Mouse (Mus musculus): ENCODE results near the gene H2al2c. TPM values are rescaled to one million over a fixed set of nuclear protein-coding genes. Genes with fewer than 3 reads are reported as not detected.
"Not testable (repeated sequence)": the region's sequence is repeated elsewhere in the genome, so short reads cannot be mapped to it uniquely, and the experiment has no call there.

Gene H2al2c
- not detected for total RNA-seq (2021)
- long read RNA-seq: 0 reads

DNA sequence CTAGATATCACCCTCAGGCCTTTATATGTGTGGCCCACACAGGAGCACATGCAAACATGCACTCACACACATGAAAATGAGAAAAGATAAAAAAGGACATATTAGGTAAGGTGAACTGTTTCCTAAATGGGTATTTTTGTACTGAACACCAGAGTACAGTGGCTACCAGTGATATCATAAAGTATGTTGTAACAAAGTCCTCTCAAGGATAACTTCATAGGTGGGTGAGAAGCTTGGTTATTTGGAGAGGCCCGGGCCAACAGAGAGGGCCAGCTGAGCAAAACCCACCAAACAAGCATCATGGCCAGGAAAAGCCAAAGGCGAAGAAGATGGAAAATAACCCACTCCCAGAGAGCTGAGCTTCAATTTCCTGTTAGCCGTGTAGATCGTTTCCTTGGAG is at the start of gene H2al2c:
TSS of gene H2al2c (plus strand) at position 301 of the 400 bp plus-strand sequence.
- DNase-seq (ENCODE audit: low spot score in 2 of 2): not testable (repeated sequence)

Other genes starting within 250 kb of the H2al2c start
- gene Sry, start 64.6 kb downstream of the H2al2c start, total RNA-seq (2021): not detected
- not detected for gene H2al2b, start 121.6 kb downstream of the H2al2c start, total RNA-seq (2021)
- gene Gm4064, start 197.1 kb downstream of the H2al2c start, total RNA-seq (2021): not detected
- not detected for gene Rbmy, start 231.6 kb downstream of the H2al2c start, total RNA-seq (2021)
- gene Gm10256, start 231.6 kb downstream of the H2al2c start, total RNA-seq (2021): not detected